Mouse (Mus musculus): ENCODE results near the gene Ggact. TPM values are rescaled to one million over a fixed set of nuclear protein-coding genes. Genes with fewer than 3 reads are reported as not detected.

Gene Ggact
- polyA plus RNA-seq, 1 experiment from 2014 or later, result 5.4 TPM

DNA sequence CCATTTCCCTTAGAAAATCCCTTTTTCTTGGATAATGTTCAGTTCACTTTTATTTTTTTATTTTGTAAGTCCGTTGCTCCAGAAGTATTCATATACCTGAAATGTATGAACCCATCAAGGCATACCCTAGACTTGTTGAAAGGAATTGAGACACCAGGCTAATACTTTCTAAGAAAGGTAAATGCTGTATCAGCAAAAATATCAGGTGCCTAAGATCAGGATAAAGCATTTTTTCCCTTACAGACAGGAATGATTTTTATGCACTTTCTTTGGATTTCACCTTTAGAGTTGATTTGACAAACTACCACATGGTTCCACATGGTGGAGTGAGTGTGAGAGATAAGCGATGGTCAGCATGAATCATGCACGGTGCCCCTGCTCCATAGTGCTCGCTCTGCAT lies 120.2 kb downstream of the Ggact start:
- ATAC-seq (ENCODE audit: low FRiP score, low TSS enrichment) (no peak), DNase-seq (no peak)
- Histone ChIP-seq H3K4me1 (ENCODE audit: control insufficient read depth, insufficient read depth, low read length) (no peaks in the 10 kb centered on the region), H3K27ac (replicated peaks; ENCODE audit: low read depth, low read length) (no peak overlapping the region), H3K9me3 (ENCODE audit: control insufficient read depth, low read length) (no peaks in the 10 kb centered on the region), H3K4me3 (replicated peaks; ENCODE audit: low read depth, low read length) (no peak overlapping the region), H3K27me3 (ENCODE audit: control insufficient read depth, insufficient read depth, low read length) (no peaks in the 10 kb centered on the region), H3K9ac (replicated peaks; ENCODE audit: low read length) (no peak overlapping the region), H3K4me2 (ENCODE audit: low read length) (no peak overlapping the region), H3K36me3 (ENCODE audit: control insufficient read depth, insufficient read depth, low read length) (no peaks in the 10 kb centered on the region)
- WGBS, result 91% methylated on average over 4 of the region's 4 CpGs

- H3K27me3 ChIP-seq (ENCODE audit: control insufficient read depth, insufficient read depth, low read length), result no peaks in the 10 kb centered on the region
Observed at GRCm38 (mm10) chr14:122790111-122790510, 123.4 kb downstream of the Ggact start.

GRCm38 (mm10) chr14:122788199-122788598 lies 125.4 kb downstream of the Ggact start:
- ATAC-seq (ENCODE audit: low FRiP score, low TSS enrichment) (no peak), DNase-seq (no peak)
- H3K4me3 ChIP-seq (replicated peaks; ENCODE audit: low read depth, low read length), result no peak overlapping the region
- no peaks in the 10 kb centered on the region for H3K36me3 ChIP-seq (ENCODE audit: control insufficient read depth, insufficient read depth, low read length)
- 88% methylated on average over 2 of the region's 2 CpGs for WGBS
- no peaks in the 10 kb centered on the region for H3K4me1 ChIP-seq (ENCODE audit: control insufficient read depth, insufficient read depth, low read length)
- H3K27me3 ChIP-seq (ENCODE audit: control insufficient read depth, insufficient read depth, low read length), result no peaks in the 10 kb centered on the region
- H3K4me2 ChIP-seq (ENCODE audit: low read length), result no peak overlapping the region
- no peaks in the 10 kb centered on the region for H3K9me3 ChIP-seq (ENCODE audit: control insufficient read depth, low read length)
- no peak overlapping the region for H3K27ac ChIP-seq (replicated peaks; ENCODE audit: low read depth, low read length)
- H3K9ac ChIP-seq (replicated peaks; ENCODE audit: low read length), result no peak overlapping the region

More at GRCm38 (mm10) chr14:122790111-122790510, 123.4 kb downstream of the Ggact start:
- peak; percentile 8 for DNase-seq
- Histone ChIP-seq H3K4me3 (replicated peaks; ENCODE audit: low read depth, low read length) (no peak overlapping the region), H3K4me1 (ENCODE audit: control insufficient read depth, insufficient read depth, low read length) (no peaks in the 10 kb centered on the region), H3K9ac (replicated peaks; ENCODE audit: low read length) (no peak overlapping the region), H3K9me3 (ENCODE audit: control insufficient read depth, low read length) (no peaks in the 10 kb centered on the region), H3K4me2 (ENCODE audit: low read length) (no peak overlapping the region), H3K27ac (replicated peaks; ENCODE audit: low read depth, low read length) (no peak overlapping the region), H3K36me3 (ENCODE audit: control insufficient read depth, insufficient read depth, low read length) (no peaks in the 10 kb centered on the region)
- no peak for ATAC-seq (ENCODE audit: low FRiP score, low TSS enrichment)
- 79% methylated on average over 7 of the region's 7 CpGs for WGBS

DNA sequence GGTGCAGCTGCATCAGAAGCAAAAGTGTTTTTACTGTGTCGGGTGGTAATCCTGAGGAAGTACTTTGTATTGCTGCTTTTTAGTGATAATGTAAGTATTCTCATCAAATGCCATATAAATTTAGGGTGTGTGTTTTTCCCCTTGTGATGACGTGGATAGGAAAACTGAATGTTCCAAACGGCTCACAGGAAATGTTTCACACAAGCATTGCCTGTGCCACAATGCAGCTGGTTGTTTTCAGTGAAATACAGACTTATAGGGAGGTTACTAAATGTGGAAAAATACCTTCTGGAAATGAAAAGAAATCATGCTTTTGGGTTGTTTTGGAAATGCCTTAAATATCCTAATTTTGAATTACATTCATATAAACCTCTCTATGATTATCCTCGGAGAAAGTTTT lies 128.9 kb downstream of the Ggact start:
- Histone ChIP-seq H3K4me2 (ENCODE audit: low read length) (no peak overlapping the region), H3K9ac (replicated peaks; ENCODE audit: low read length) (no peak overlapping the region), H3K36me3 (ENCODE audit: control insufficient read depth, insufficient read depth, low read length) (no peaks in the 10 kb centered on the region), H3K27me3 (ENCODE audit: control insufficient read depth, insufficient read depth, low read length) (no peaks in the 10 kb centered on the region), H3K4me3 (replicated peaks; ENCODE audit: low read depth, low read length) (no peak overlapping the region), H3K9me3 (ENCODE audit: control insufficient read depth, low read length) (no peaks in the 10 kb centered on the region), H3K27ac (replicated peaks; ENCODE audit: low read depth, low read length) (no peak overlapping the region), H3K4me1 (ENCODE audit: control insufficient read depth, insufficient read depth, low read length) (no peaks in the 10 kb centered on the region)
- WGBS, result 85% methylated on average over 4 of the region's 4 CpGs
- DNase-seq (no peak), ATAC-seq (ENCODE audit: low FRiP score, low TSS enrichment) (no peak)

DNA sequence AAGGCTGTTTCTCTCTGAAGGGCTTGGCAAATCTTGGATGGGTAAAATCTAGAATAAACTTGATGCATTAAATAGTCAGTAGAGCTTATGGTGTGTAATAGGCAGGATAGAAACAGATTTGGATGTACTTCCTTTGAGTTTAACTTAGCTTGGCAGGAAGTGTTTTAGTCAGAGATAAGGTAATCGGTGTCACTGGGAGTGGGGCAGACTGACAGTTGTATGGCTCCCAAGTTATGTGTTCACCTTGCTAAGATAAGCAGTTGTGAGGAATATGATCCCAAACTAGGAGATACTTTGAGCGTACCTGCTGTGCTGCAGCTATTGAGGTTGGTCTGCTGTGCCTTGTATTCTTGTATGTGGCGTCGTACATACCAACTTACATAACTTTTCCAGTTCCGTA lies 147.1 kb downstream of the Ggact start:
- ATAC-seq (ENCODE audit: low FRiP score, low TSS enrichment), result no peak
- 97% methylated on average over 5 of the region's 5 CpGs for WGBS

More for the DNA sequence above, 147.1 kb downstream of the Ggact start:
- DNase-seq, result no peak
- H3K9ac ChIP-seq (replicated peaks; ENCODE audit: low read length), result no peak overlapping the region
- no peak overlapping the region for H3K27ac ChIP-seq (replicated peaks; ENCODE audit: low read depth, low read length)
- no peak overlapping the region for H3K4me2 ChIP-seq (ENCODE audit: low read length)
- H3K4me3 ChIP-seq (replicated peaks; ENCODE audit: low read depth, low read length), result no peak overlapping the region
- H3K9me3 ChIP-seq (ENCODE audit: control insufficient read depth, low read length), result no peaks in the 10 kb centered on the region
- H3K27me3 ChIP-seq (ENCODE audit: control insufficient read depth, insufficient read depth, low read length), result no peaks in the 10 kb centered on the region
- no peaks in the 10 kb centered on the region for H3K36me3 ChIP-seq (ENCODE audit: control insufficient read depth, insufficient read depth, low read length)
- H3K4me1 ChIP-seq (ENCODE audit: control insufficient read depth, insufficient read depth, low read length), result no peaks in the 10 kb centered on the region

Other genes starting within 250 kb of the Ggact start
- gene Tmtc4, start 70.3 kb upstream of the Ggact start, polyA plus RNA-seq (2014; fragmentation: Nextera tagmentation; extraction: Ambion mirVana), result 45.7 and 61.8 TPM in 2 replicates